10 mouse cellular contexts compared by ENCODE assay signal in the genomic region with DNA sequence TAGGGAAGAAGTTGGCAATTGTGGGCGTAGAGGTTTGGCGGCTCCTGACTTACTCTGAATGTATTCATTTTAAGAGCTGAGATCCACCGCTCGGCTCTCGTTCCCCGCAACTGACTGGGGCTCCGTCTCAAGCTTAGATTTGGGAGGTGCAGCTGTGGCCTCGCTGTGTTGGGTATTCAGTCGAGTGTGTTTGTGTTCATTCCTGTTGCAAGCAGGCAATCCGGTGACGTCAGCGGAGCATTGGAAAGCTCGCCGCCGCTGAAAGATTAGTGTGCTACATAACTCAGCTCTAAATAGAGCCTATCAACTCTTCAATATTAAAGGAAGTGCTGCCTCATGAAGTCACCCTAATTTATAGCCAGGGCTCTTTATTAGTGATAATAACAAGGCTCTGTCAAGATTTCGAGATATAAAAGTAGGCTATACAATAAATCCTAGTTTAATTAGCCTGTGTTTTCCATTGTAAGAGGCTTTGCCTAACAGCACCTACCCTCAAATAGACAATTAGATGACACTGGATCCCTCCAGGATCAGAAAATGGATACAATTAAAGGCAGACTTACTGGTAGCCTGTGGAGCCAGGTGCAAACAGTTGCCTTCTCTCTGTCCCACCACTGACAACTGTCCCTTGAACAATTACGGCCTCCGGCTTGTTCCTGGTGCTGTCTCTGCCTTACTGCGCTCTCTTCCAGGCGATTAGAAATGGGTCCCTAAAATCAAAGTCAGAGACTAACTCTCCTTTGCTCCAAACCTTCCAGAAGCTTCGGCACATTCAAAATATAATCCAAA. TPM values are rescaled to one million over a fixed set of nuclear protein-coding genes. Genes with fewer than 3 reads are reported as not detected.
A peak's percentile ranks its signal among the peaks of the same experiment; 100 is the strongest.
DNase-seq lines count a peak whose midpoint lies in the region; ATAC-seq lines count a peak whose summit lies in the region.
"Had no signal": no experiment of that assay in that cellular context is flagged by ENCODE, and none has a peak within 500 bp of the region (broad histone marks: within the 10 kb centered on the region; RNA-seq: fewer than 3 reads in every experiment).

No protein-coding gene starts in this region.

- H3K36me3 ChIP-seq in heart, embryonic 13.5 days = no peaks in the 10 kb centered on the region
- no peaks in the 10 kb centered on the region for H3K36me3 ChIP-seq in heart, embryonic 11.5 days (ENCODE audit: control insufficient read depth, insufficient read depth, low read length)
- no peaks in the 10 kb centered on the region for H3K36me3 ChIP-seq in intestine, embryonic 16.5 days (ENCODE audit: control insufficient read depth, insufficient read depth, low read length)
- H3K36me3 ChIP-seq: embryonic facial prominence, embryonic 15.5 days; G1E had no signal

- no peak overlapping the region for H3K9ac ChIP-seq in heart, embryonic 13.5 days
- no peak overlapping the region for H3K9ac ChIP-seq in heart, embryonic 11.5 days (ENCODE audit: low read depth, low read length)
- H3K9ac ChIP-seq in intestine, embryonic 16.5 days (ENCODE audit: low read depth, low read length) = no peak overlapping the region
- H3K9ac ChIP-seq: embryonic facial prominence, embryonic 15.5 days had no signal

- 71% methylated on average over 21 of the region's 21 CpGs for WGBS in heart, embryonic 13.5 days
- 78% methylated on average over 21 of the region's 21 CpGs for WGBS in heart, embryonic 11.5 days (ENCODE audit: insufficient replicate concordance)
- 80% methylated on average over 21 of the region's 21 CpGs for WGBS in intestine, embryonic 16.5 days

- DNase-seq in urinary bladder, postnatal 14 days (ENCODE audit: low spot score) = peak; percentile 47
- DNase-seq in urinary bladder, postnatal 10 days (ENCODE audit: low spot score) = no peak
- peak; percentile 12 to 26 for DNase-seq in layer of hippocampus, postnatal 36 days
- peak; percentile 63 for DNase-seq in right cerebral cortex, postnatal 10 days (ENCODE audit: low spot score in 2 of 2)

- H3K9me3 ChIP-seq in heart, embryonic 13.5 days = no peaks in the 10 kb centered on the region
- no peaks in the 10 kb centered on the region for H3K9me3 ChIP-seq in heart, embryonic 11.5 days (replicated peaks; ENCODE audit: control insufficient read depth, low read length)
- H3K9me3 ChIP-seq in intestine, embryonic 16.5 days (ENCODE audit: control insufficient read depth, low read length) = no peaks in the 10 kb centered on the region
- H3K9me3 ChIP-seq: embryonic facial prominence, embryonic 15.5 days; G1E had no signal

- no peaks in the 10 kb centered on the region for H3K27me3 ChIP-seq in heart, embryonic 13.5 days (replicated peaks)
- H3K27me3 ChIP-seq in heart, embryonic 11.5 days (ENCODE audit: control insufficient read depth, insufficient read depth, low read length) = no peaks in the 10 kb centered on the region
- no peaks in the 10 kb centered on the region for H3K27me3 ChIP-seq in intestine, embryonic 16.5 days (replicated peaks; ENCODE audit: control insufficient read depth, insufficient read depth, low read length)
- H3K27me3 ChIP-seq: embryonic facial prominence, embryonic 15.5 days had no signal

- peaks cover 10% of the 10 kb centered on the region for H3K4me1 ChIP-seq in heart, embryonic 13.5 days
- no peaks in the 10 kb centered on the region for H3K4me1 ChIP-seq in heart, embryonic 11.5 days (ENCODE audit: control insufficient read depth, insufficient read depth, low read length)
- H3K4me1 ChIP-seq in intestine, embryonic 16.5 days (ENCODE audit: control insufficient read depth, insufficient read depth, low read length) = no peaks in the 10 kb centered on the region
- H3K4me1 ChIP-seq: embryonic facial prominence, embryonic 15.5 days had no signal

- no peak overlapping the region for H3K4me3 ChIP-seq in heart, embryonic 13.5 days
- H3K4me3 ChIP-seq in heart, embryonic 11.5 days (ENCODE audit: low read depth, low read length) = no peak overlapping the region
- no peak overlapping the region for H3K4me3 ChIP-seq in intestine, embryonic 16.5 days (ENCODE audit: low read length)
- H3K4me3 ChIP-seq: embryonic facial prominence, embryonic 15.5 days had no signal

- ATAC-seq in heart, embryonic 13.5 days (ENCODE audit: extremely low read depth, insufficient number of reproducible peaks, low FRiP score, low TSS enrichment) = no peak
- ATAC-seq in heart, embryonic 11.5 days (replicated peaks; ENCODE audit: insufficient number of reproducible peaks, low FRiP score, low TSS enrichment) = no peak
- ATAC-seq in erythroblast, adult 5-6 weeks (replicated peaks; ENCODE audit: low FRiP score, poor library complexity, severe bottlenecking) = no peak
- ATAC-seq in intestine, embryonic 16.5 days = no peak

- H3K4me2 ChIP-seq in heart, embryonic 13.5 days = peak overlapping the region; percentile 24; the same call in 1 of the 2 replicates
- no peak overlapping the region for H3K4me2 ChIP-seq in heart, embryonic 11.5 days
- H3K4me2 ChIP-seq in intestine, embryonic 16.5 days (ENCODE audit: low read depth, low read length) = no peak overlapping the region
- H3K4me2 ChIP-seq: embryonic facial prominence, embryonic 15.5 days had no signal

- no peak overlapping the region for H3K27ac ChIP-seq in heart, embryonic 13.5 days (replicated peaks)
- H3K27ac ChIP-seq in heart, embryonic 11.5 days (ENCODE audit: low read depth, low read length) = no peak overlapping the region
- H3K27ac ChIP-seq in intestine, embryonic 16.5 days (ENCODE audit: low read length) = no peak overlapping the region
- H3K27ac ChIP-seq: embryonic facial prominence, embryonic 15.5 days had no signal

RNA-seq across cellular contexts. Expression of gene Fez2, which starts 36.4 kb away (rescaled TPM):
- 45.3 and 45.7 TPM in 2 replicates for polyA plus RNA-seq in heart, embryonic 13.5 days (2015; fragmentation: Nextera tagmentation; extraction: Ambion mirVana)
- 43.5 and 55.5 TPM in 2 replicates for polyA plus RNA-seq in heart, embryonic 11.5 days (2014; fragmentation: Nextera tagmentation; extraction: Ambion mirVana)
- total RNA-seq in layer of hippocampus, postnatal 36 days (2021) = 10 to 100 TPM; 30.0 to 30.3 TPM
- total RNA-seq in erythroblast, adult 5-6 weeks (2015; ENCODE audit: low replicate concordance) = 1.9 and 12.7 TPM in 2 replicates
- total RNA-seq in erythroblast, adult 5-6 weeks (2017; ENCODE audit: low replicate concordance) = 13.2 and 14.9 TPM in 2 replicates
- 38.5 and 41.2 TPM in 2 replicates for polyA plus RNA-seq in intestine, embryonic 16.5 days (2015; fragmentation: Nextera tagmentation; extraction: Ambion mirVana)

RNA-seq across cellular contexts. Expression of gene Vit, which starts 53.5 kb away (rescaled TPM):
- 0.11 TPM in 1 of 2 replicates, not detected in the other for polyA plus RNA-seq in heart, embryonic 13.5 days (2015; fragmentation: Nextera tagmentation; extraction: Ambion mirVana)
- polyA plus RNA-seq in heart, embryonic 11.5 days (2014; fragmentation: Nextera tagmentation; extraction: Ambion mirVana) = 0.21 TPM in 1 of 2 replicates, not detected in the other
- total RNA-seq in layer of hippocampus, postnatal 36 days (2021) = 1 to 10 TPM; 3.9 to 5.3 TPM
- total RNA-seq in erythroblast, adult 5-6 weeks (2015; ENCODE audit: low replicate concordance) = not detected in 2 replicates
- total RNA-seq in erythroblast, adult 5-6 weeks (2017; ENCODE audit: low replicate concordance) = not detected in 2 replicates
- polyA plus RNA-seq in intestine, embryonic 16.5 days (2015; fragmentation: Nextera tagmentation; extraction: Ambion mirVana) = 0.13 and 0.23 TPM in 2 replicates
- total RNA-seq: G1E had no signal
- polyA plus RNA-seq: G1E had no signal
